Mouse (Mus musculus): ENCODE results near the gene Pgs1.

The Pgs1 gene

GRCm38 (mm10) chr11:117976081-117976582 is 10.0 kb upstream of the Pgs1 start:
- DNase-seq (ENCODE audit: low spot score) = peak; percentile 62

DNA sequence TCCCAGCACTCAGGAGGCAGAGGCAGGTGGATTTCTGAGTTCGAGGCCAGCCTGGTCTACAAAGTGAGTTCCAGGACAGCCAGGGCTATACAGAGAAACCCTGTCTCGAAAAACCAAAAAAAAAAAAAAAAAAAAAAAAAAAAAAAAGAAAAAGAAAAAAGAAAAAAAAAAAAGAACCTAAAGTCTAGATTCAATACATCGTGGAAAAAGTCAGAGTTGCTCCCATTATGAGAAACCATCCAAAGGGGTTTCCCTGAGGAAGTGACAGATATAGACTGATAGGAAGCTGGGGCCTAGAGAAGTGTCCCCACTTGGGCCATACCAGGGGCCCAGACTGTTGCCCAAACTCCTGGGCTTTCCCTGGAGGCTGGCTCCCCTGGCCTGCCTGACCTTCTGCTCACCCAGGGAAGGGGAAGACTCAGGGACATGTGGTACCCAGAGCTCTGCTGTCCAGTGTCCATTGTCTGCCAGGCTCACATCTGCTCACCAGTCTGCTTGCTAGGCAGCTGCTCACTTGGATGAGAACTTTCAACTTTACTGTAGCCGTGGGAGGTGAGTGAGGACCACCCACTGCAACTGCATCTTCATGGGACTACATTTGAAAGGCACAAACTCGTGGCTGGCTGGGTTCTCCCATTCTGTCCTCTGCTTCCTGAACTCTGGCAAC is 8.3 kb upstream of the Pgs1 start:
- peak; percentile 56 for DNase-seq (ENCODE audit: low spot score)

GRCm38 (mm10) chr11:117979388-117979787 is 6.7 kb upstream of the Pgs1 start:
- no peak for DNase-seq (ENCODE audit: low spot score)

- DNase-seq (ENCODE audit: low spot score) = no peak
Measured at GRCm38 (mm10) chr11:117982426-117982825, 3.7 kb upstream of the Pgs1 start.

DNA sequence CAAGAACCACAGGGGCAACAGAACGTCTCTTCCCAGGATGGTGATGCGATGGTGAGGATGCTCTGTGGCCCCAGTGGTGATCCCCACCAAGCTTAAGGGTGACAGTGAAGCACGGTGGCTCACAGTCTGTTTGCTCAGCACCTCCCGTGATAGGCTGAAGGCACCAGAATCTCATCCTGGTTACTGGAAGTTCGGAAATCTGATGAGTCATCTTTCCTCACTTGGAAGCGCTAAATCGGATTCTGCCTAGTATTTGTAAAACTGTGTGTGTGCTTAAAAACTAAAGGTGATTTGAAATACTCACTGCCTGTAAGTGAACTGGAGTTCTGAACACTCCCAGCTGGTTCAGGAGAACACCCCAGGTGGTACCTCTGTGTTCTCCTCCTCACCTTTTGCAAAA is 2.3 kb upstream of the Pgs1 start:
- DNase-seq (ENCODE audit: low spot score) = no peak

GRCm38 (mm10) chr11:117987032-117987451 is 950 bp downstream of the Pgs1 start:
- no peak for DNase-seq (ENCODE audit: low spot score)

- DNase-seq (ENCODE audit: low spot score) = no peak
Measured at GRCm38 (mm10) chr11:117987968-117988367, 1.9 kb downstream of the Pgs1 start.

DNA sequence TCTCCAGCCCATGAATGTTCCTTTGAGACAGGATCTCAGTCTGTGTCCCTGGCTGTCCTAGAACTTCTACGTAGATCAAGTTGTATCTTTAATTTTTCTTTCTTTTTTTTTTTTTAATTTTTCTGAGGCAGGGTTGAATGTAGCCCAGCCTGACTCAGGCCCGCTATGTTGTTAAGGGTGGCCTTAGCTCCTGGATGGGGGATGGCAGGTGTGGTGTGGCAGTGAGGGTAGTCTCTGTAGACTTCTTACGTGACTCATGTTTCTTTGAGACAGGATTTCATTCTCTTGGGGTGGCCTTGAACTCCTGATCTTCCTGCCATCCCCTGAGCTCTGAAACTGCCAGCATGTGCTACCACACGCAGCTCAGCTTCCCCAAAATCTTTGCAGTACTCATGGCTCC is 3.1 kb downstream of the Pgs1 start:
- DNase-seq (ENCODE audit: low spot score) = no peak

- no peak for DNase-seq (ENCODE audit: low spot score)
Measured at GRCm38 (mm10) chr11:117989926-117990325, 3.8 kb downstream of the Pgs1 start.

DNA sequence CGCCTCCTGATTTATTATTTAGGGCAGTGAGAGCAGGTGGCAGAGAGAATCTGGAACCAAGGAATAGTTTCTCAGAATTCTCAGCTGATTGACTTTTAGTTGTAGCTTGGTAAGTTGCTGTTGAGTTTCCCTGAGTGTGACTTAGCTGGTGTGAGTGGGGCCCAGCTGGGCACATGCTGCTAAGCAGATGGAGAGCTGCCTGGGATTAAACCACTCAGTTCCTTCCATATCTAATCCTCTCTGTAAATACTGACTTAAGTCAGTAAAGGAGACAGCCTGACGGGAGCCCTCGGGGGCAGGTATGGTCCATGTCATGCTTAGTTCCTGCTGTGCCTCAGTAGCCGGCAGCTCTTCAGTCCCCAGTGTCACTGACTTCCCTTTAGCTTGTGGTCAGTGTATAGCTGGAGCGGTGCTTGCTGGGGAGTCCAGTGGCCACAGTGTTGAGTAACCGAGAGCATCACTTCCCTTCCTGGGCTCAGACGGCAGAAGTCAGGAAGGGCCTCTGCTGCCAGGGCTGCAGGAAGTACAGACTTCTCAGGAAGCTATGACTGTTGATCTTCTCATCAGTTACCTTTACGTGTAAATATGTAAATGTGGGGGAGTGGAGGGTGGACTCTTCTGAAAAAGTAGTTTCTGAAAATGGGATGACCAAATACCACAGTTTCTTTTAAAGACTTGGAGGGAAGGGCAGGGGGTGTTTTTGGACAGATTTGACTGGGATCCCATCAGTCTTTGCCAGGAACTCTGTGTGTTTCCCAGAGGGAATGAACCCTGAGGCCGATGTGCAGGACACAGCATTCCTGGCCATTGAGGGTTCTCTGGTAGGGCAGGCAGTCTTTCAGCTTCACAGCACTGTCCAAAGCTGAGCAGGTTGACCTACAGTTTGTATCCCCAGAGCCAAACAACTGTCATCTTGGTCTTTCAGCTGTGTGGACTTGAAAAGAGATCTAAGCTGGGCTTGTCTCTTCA is 5.7 kb downstream of the Pgs1 start:
- DNase-seq (ENCODE audit: low spot score) = no peak

DNA sequence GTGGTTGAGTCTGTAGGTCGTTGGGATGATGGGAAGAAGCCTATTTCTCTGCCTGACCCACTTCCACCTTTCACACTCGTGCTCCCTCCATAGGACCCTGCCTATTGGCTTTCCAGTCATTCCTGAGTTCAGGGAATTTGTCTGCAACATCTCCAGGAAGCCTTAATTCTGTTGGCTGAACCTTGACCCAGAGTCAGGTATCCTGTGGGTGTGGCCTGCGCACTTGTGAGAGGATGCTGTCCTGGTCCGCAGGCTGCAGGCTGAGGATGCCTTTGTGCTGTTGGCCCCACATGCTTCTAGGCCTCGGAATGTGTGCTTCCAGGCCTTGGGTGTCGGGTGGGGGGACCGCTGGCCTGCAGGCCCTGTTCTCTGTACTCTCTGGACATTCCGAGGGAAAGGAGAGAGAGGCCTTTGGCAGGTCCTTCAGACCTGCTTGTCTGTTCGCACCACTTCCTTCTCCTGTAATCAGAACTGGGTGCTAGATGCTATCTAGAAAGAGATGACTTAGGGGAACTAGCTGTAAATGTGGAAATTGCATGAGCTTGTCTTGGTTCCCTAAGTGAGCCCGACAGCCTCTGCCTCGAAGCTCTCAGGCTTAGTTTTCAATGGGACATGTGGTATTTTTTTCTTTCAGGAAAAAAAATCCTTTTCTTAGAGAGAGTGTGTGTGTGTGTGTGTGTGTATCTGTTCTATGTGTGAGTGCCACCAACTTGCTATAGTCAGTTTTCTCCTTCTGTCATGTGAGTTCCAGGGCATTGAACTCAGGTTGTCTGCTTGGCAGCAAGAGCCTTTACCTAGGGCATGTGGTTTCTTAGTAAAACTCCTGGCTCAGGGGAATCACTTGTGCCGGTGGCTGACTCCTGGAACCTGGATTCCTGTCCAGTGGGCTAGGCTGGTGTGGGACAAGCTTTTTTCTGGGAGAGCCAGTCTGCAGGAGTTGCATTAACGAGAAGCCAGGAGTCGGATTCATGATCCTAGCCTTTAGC is 7.4 kb downstream of the Pgs1 start:
- DNase-seq (ENCODE audit: low spot score) = no peak

GRCm38 (mm10) chr11:117994250-117995057 is 8.4 kb downstream of the Pgs1 start:
- no peak for DNase-seq (ENCODE audit: low spot score)

DNA sequence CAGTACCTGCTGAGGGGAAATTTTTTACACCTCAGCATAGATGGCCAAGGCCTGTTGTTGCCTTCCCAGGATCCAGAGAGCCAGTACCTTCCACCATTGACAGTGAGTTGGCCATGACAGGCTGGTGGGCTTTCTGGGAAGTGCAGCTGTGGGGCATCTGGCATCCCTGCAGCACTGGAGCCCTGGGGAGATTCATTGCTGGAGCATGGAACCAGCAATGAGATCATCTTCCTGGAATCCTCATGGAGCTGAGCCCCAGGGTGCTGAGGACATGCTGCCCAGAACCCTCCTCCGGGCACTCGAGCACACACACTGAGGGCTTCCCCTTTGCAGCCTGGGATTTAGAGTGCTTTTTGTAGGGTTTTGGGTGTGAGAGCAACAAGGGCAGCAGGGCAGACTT is 9.2 kb downstream of the Pgs1 start:
- DNase-seq (ENCODE audit: low spot score) = no peak

DNA sequence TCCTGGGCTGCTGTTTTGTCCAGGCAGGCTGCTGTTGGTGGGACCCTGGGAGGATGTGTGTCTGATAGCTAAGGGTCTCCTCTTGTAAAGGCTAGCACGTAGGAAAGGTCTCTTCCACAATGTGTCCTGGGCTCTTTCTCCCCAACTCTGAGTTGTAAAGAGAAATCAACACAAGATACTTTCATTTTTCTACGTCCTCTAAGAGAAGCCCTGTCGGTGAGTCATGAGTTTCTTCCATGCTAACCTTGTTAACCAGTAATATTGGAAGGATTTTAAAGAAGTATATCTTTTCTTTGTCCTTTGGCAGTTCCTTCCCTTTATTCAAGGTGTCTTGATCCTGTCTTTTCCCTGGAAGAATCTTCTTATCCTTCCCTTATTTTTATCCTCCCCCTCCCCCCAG is 9.6 kb downstream of the Pgs1 start:
- no peak for DNase-seq (ENCODE audit: low spot score)

DNA sequence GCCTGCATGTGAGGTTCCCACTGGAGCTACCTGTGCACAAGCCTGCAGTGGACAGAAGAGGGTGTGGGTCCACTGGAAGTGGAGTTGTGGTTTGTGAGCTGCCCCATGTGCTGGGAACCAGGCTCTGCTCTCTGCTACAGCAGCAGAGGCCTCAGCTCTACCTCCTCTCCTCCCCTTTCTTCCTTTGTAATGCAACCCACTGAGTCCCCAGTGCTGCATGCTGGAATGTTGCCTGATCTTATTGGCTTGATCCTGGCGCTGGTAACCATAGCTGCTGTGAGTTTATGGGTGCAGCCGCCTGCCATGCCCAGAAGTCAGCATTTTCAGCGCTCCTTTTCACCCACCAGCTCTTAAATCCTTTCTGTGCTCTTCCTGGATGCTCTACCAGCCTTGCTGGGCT is 10.0 kb downstream of the Pgs1 start:
- DNase-seq (ENCODE audit: low spot score) = no peak

- DNase-seq (ENCODE audit: low spot score) = no peak
Measured at GRCm38 (mm10) chr11:117997085-117997484, 11.0 kb downstream of the Pgs1 start.

DNA sequence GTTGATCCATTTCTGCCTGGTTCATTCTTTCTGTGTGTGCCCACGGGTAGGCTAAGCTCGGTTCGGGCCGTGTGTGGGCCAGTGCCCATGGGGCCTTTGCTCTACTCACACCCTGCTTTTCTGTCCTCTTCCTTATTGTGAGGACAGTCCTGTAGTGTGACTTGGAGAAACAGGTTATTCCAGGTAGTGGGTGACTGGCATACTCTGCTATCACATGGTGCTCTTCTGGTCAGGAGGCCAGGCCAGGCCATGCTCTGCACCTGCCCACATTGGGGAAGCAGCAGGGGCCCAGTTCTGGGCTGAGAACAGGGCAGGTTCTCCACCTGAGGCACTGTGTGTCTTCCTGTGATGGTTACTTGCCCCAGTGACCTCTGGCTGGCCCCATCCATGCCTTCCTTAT is 12.3 kb downstream of the Pgs1 start:
- DNase-seq (ENCODE audit: low spot score) = no peak

GRCm38 (mm10) chr11:117999260-117999934 is 13.3 kb downstream of the Pgs1 start:
- no peak for DNase-seq (ENCODE audit: low spot score)

GRCm38 (mm10) chr11:118000083-118000482 is 14.0 kb downstream of the Pgs1 start:
- DNase-seq (ENCODE audit: low spot score) = no peak

- peak; percentile 42 for DNase-seq (ENCODE audit: low spot score)
Measured at GRCm38 (mm10) chr11:118000565-118001215, 14.6 kb downstream of the Pgs1 start.
